Mouse (Mus musculus): Measurements from ENCODE around the gene Ifit1bl1. TPM values are rescaled to one million over a fixed set of nuclear protein-coding genes. Genes with fewer than 3 reads are reported as not detected.
"Not testable (repeated sequence)": the region's sequence is repeated elsewhere in the genome, so short reads cannot be mapped to it uniquely, and the experiment has no call there.

Ifit1bl1 gene
- polyA plus RNA-seq, 1 experiment from 2014 or later, result 0.37 TPM

DNA sequence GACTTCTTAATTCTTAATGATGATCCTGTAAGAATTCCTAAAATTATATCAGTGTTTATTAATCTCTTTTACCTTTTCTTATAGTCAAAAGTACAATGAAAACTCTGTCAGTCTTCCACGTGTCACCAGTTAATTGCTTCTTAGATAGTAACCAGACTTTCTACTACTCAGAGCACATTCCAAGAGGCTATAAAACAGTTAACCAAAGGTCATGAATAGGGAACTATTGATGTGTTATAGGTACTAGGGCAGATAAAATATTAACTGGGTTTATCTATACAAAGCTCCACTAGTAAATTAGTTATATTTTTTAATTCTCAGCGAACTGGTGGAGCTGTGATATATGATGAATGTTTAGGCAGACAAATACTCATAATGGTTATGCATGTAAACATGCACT is 25.7 kb upstream of the Ifit1bl1 start:
- 62% methylated on average over 2 of the region's 2 CpGs for WGBS
- H3K9ac ChIP-seq (ENCODE audit: low read length), result no peak overlapping the region
- no peak overlapping the region for H3K27ac ChIP-seq (ENCODE audit: low read length)
- no peaks in the 10 kb centered on the region for H3K36me3 ChIP-seq (ENCODE audit: control insufficient read depth, insufficient read depth, low read length)
- no peaks in the 10 kb centered on the region for H3K9me3 ChIP-seq (replicated peaks; ENCODE audit: control insufficient read depth, low read length)
- H3K4me3 ChIP-seq (replicated peaks; ENCODE audit: low read length), result no peak overlapping the region
- no peak overlapping the region for H3K4me2 ChIP-seq (ENCODE audit: low read depth, low read length)
- H3K27me3 ChIP-seq (ENCODE audit: control insufficient read depth, insufficient read depth, low read length), result no peaks in the 10 kb centered on the region
- no peak for ATAC-seq (ENCODE audit: insufficient read depth, low FRiP score)
- no peaks in the 10 kb centered on the region for H3K4me1 ChIP-seq (ENCODE audit: control insufficient read depth, insufficient read depth, low read length)

DNA sequence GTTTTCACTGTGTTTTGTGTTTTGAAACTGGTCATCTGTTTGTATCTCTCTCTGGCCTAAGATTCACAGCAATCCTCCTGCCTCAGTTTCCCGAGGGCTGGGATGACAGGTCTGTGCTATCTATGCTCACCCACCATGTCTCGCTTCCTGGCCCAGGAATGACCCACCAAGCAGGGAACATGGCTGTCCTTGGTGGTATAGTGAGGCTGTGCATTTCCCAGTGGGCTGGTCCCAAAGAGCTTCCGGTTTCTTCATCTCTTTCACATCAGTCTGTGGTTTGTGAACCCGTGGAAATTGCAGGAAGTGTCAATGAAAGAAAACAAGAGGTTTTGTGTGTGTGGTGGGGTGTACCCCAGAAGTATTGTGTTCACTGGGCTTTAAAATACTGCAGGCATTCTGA is 22.9 kb upstream of the Ifit1bl1 start:
- Histone ChIP-seq H3K4me1 (ENCODE audit: control insufficient read depth, insufficient read depth, low read length) (no peaks in the 10 kb centered on the region), H3K27ac (ENCODE audit: low read length) (no peak overlapping the region), H3K4me3 (replicated peaks; ENCODE audit: low read length) (no peak overlapping the region), H3K27me3 (ENCODE audit: control insufficient read depth, insufficient read depth, low read length) (no peaks in the 10 kb centered on the region), H3K36me3 (ENCODE audit: control insufficient read depth, insufficient read depth, low read length) (no peaks in the 10 kb centered on the region), H3K9ac (ENCODE audit: low read length) (no peak overlapping the region), H3K9me3 (replicated peaks; ENCODE audit: control insufficient read depth, low read length) (no peaks in the 10 kb centered on the region), H3K4me2 (ENCODE audit: low read depth, low read length) (no peak overlapping the region)
- WGBS, result 79% methylated on average over 4 of the region's 4 CpGs
- no peak for ATAC-seq (ENCODE audit: insufficient read depth, low FRiP score)

DNA sequence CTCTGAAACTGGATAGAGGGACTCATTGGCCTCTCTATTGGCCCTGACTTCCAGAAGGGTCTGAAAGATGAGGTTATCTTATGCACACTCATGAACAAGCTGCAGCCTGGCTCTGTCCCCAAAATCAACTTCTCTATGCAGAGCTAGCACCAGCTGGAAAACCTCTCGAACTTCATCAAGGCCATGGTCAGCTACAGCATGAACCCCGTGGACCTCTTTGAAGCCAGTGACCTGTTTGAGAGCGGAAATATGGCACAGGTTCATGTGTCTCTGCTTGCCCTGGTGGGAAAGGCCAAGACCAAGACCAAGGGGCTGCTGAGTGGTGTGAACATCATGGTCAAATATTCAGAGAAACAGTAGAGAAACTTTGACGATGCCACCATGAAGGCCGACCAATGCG is 22.0 kb upstream of the Ifit1bl1 start:
- no peak for ATAC-seq (ENCODE audit: insufficient read depth, low FRiP score)
- H3K4me1 ChIP-seq (ENCODE audit: control insufficient read depth, insufficient read depth, low read length), result no peaks in the 10 kb centered on the region
- no peaks in the 10 kb centered on the region for H3K9me3 ChIP-seq (replicated peaks; ENCODE audit: control insufficient read depth, low read length)
- H3K9ac ChIP-seq (ENCODE audit: low read length), result no peak overlapping the region
- H3K4me3 ChIP-seq (replicated peaks; ENCODE audit: low read length), result no peak overlapping the region
- H3K27me3 ChIP-seq (ENCODE audit: control insufficient read depth, insufficient read depth, low read length), result no peaks in the 10 kb centered on the region
- 91% methylated on average over 6 of the region's 6 CpGs for WGBS
- H3K27ac ChIP-seq (ENCODE audit: low read length), result no peak overlapping the region
- H3K36me3 ChIP-seq (ENCODE audit: control insufficient read depth, insufficient read depth, low read length), result no peaks in the 10 kb centered on the region
- H3K4me2 ChIP-seq (ENCODE audit: low read depth, low read length), result no peak overlapping the region

DNA sequence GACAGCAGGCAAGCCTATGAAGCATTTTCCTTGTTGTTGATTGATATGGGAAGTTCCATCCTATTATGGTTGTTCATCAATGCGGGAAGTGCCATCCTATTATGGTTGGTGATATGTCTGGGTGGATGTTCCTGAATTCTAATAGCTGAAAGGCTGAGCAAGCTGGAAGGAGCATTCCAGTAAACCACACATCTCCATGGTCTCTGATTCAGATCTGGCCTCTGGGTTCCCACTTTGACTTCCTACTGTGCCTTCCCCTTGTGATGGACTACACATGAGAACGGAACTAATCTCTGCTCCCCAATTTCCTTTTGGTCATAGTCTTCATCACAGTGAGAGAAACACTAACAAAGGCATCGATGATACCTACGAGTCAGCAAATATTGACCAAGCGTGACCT is 19.1 kb upstream of the Ifit1bl1 start:
- H3K27ac ChIP-seq (ENCODE audit: low read length), result no peak overlapping the region
- no peaks in the 10 kb centered on the region for H3K36me3 ChIP-seq (ENCODE audit: control insufficient read depth, insufficient read depth, low read length)
- no peaks in the 10 kb centered on the region for H3K27me3 ChIP-seq (ENCODE audit: control insufficient read depth, insufficient read depth, low read length)
- H3K4me2 ChIP-seq (ENCODE audit: low read depth, low read length), result no peak overlapping the region
- H3K9me3 ChIP-seq (replicated peaks; ENCODE audit: control insufficient read depth, low read length), result no peaks in the 10 kb centered on the region
- H3K9ac ChIP-seq (ENCODE audit: low read length), result no peak overlapping the region
- no peaks in the 10 kb centered on the region for H3K4me1 ChIP-seq (ENCODE audit: control insufficient read depth, insufficient read depth, low read length)
- WGBS, result 71% methylated on average over 5 of the region's 5 CpGs
- ATAC-seq (ENCODE audit: insufficient read depth, low FRiP score), result no peak
- H3K4me3 ChIP-seq (replicated peaks; ENCODE audit: low read length), result no peak overlapping the region

DNA sequence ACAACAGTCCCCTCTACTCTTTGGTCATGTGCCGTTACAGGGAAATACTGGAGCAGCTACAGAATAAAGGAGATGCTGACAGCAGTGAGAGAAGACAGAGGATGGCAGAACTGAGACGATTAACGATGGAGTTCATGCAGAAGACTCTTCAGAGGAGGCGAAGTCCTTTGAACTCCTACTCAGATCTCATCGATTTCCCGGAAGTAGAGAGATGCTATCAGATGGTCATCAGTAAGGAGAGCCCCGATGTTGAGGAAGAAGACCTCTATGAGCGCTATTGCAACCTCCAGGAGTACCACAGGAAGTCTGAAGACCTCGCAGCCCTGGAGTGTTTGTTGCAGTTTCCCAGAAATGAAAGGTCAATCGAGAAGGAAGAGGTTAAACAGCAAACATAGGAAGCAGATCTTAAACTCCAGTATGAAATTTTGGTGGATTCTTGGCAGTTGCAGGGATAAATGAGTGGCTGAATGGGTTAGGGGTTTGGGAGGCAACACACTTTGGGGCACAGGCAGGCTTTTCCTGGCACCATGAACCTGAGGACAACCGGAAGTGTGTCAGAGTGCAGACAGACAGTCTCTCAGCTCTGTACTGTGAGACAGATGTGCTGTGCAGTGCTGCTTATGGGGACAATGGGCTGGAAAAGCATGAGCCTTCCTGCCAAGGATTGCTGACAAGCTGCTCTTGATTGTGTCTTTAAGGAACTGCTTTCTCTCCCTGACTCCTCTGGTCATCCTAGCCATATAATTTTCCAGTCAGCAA is 10.7 kb upstream of the Ifit1bl1 start:
- H3K27ac ChIP-seq (ENCODE audit: low read length); H3K36me3 ChIP-seq (ENCODE audit: control insufficient read depth, insufficient read depth, low read length); ATAC-seq (ENCODE audit: insufficient read depth, low FRiP score); H3K9ac ChIP-seq (ENCODE audit: low read length); H3K4me3 ChIP-seq (replicated peaks; ENCODE audit: low read length); H3K4me2 ChIP-seq (ENCODE audit: low read depth, low read length); H3K27me3 ChIP-seq (ENCODE audit: control insufficient read depth, insufficient read depth, low read length); H3K4me1 ChIP-seq (ENCODE audit: control insufficient read depth, insufficient read depth, low read length); H3K9me3 ChIP-seq (replicated peaks; ENCODE audit: control insufficient read depth, low read length): not testable (repeated sequence)
- 82% methylated on average over 5 of the region's 11 CpGs for WGBS

DNA sequence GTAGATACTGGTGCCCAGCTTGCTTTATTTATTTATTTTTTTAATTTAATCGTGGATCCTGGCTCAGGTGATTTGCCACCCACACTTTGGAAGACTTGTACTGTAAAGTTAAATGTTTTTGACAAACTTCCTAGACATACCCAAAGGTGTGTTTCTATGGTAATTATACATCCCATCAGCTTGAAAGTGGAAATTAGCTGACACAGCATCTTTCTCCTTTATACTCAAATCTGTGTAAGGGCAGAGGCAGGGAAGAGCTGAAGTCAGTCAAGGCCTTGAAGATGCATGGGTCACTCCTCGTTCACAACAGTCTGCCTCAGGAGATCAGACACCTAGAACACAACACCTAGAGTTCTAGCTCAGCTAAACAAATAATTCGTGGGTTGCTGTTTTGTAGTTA is 8.4 kb upstream of the Ifit1bl1 start:
- H3K27me3 ChIP-seq (ENCODE audit: control insufficient read depth, insufficient read depth, low read length); H3K4me2 ChIP-seq (ENCODE audit: low read depth, low read length); H3K27ac ChIP-seq (ENCODE audit: low read length); H3K4me1 ChIP-seq (ENCODE audit: control insufficient read depth, insufficient read depth, low read length); H3K9me3 ChIP-seq (replicated peaks; ENCODE audit: control insufficient read depth, low read length); ATAC-seq (ENCODE audit: insufficient read depth, low FRiP score); H3K9ac ChIP-seq (ENCODE audit: low read length); H3K4me3 ChIP-seq (replicated peaks; ENCODE audit: low read length); H3K36me3 ChIP-seq (ENCODE audit: control insufficient read depth, insufficient read depth, low read length): not testable (repeated sequence)
- WGBS, result 75% methylated on average over 3 of the region's 3 CpGs

DNA sequence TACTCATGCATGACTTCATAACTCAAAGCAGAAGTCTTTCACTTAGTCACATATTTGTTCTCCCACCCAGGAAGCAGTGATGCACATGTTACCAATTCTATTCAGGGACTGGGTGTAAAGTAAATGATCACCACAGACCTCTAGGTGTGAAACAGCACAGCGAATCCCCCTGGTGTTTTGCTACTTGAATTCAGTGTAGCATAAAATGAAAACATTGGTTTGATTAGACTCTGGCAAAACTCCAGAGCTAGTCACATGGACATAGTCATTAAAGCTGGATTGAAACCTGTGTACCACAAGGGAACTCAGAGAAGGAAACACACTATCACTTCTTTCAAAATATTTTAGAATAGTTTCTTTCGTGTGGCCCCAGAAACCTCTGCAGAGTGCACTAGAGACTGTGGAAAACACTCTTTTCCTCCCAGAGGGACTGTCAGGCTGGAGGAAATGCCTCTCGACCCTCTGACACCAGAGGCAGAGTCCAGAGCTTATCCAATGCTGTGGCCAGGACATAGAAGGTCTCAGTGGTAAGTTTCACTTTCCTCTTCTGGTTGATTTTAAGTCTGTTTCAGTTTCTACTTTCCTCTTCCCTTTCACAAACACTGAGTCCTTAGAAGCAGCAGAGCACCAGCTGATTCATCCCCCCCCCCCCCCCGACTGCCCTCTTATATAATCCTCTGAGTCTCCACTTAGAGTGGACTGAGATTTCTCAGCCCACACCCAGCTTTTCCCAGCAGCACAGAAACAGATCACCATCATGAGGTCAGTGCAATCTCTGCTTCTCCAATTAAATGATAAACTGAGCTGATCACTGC is 5.7 kb upstream of the Ifit1bl1 start, which contains the start of gene Ifit3b:
Ifit3b (plus strand) TSS at position 734 of the 815 bp plus-strand sequence.
- ATAC-seq (ENCODE audit: insufficient read depth, low FRiP score), result peak; percentile 75
- H3K36me3 ChIP-seq (ENCODE audit: control insufficient read depth, insufficient read depth, low read length); H3K9me3 ChIP-seq (replicated peaks; ENCODE audit: control insufficient read depth, low read length); H3K4me3 ChIP-seq (replicated peaks; ENCODE audit: low read length); H3K27ac ChIP-seq (ENCODE audit: low read length); H3K4me1 ChIP-seq (ENCODE audit: control insufficient read depth, insufficient read depth, low read length); H3K4me2 ChIP-seq (ENCODE audit: low read depth, low read length); H3K9ac ChIP-seq (ENCODE audit: low read length); H3K27me3 ChIP-seq (ENCODE audit: control insufficient read depth, insufficient read depth, low read length): not testable (repeated sequence)
- 31% methylated on average over 4 of the region's 4 CpGs for WGBS

DNA sequence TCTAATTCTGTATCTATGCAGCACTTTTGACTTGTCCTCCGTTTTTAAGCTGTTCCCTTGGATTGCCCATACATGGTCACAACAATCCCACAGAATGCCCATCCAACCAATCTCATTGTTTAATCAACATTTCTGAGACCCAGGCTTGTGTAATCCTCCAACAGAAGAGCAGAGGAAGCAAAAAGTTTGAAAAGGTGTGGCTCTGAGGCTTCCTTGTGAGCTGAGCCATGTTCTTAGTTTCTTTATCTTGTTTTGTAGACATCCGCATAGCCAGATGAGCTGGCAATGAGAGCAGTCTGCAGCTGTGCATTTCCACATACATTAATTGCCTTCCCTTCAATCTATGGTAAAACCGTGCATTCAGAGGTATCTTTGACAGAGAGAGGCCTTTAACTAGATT is 3.7 kb upstream of the Ifit1bl1 start:
- no peak overlapping the region for H3K9ac ChIP-seq (ENCODE audit: low read length)
- no peaks in the 10 kb centered on the region for H3K36me3 ChIP-seq (ENCODE audit: control insufficient read depth, insufficient read depth, low read length)
- H3K4me1 ChIP-seq (ENCODE audit: control insufficient read depth, insufficient read depth, low read length), result no peaks in the 10 kb centered on the region
- no peak overlapping the region for H3K4me3 ChIP-seq (replicated peaks; ENCODE audit: low read length)
- WGBS, result 82% methylated on average over 3 of the region's 3 CpGs
- ATAC-seq (ENCODE audit: insufficient read depth, low FRiP score), result no peak
- H3K4me2 ChIP-seq (ENCODE audit: low read depth, low read length), result no peak overlapping the region
- no peaks in the 10 kb centered on the region for H3K9me3 ChIP-seq (replicated peaks; ENCODE audit: control insufficient read depth, low read length)
- H3K27me3 ChIP-seq (ENCODE audit: control insufficient read depth, insufficient read depth, low read length), result no peaks in the 10 kb centered on the region
- H3K27ac ChIP-seq (ENCODE audit: low read length), result no peak overlapping the region

DNA sequence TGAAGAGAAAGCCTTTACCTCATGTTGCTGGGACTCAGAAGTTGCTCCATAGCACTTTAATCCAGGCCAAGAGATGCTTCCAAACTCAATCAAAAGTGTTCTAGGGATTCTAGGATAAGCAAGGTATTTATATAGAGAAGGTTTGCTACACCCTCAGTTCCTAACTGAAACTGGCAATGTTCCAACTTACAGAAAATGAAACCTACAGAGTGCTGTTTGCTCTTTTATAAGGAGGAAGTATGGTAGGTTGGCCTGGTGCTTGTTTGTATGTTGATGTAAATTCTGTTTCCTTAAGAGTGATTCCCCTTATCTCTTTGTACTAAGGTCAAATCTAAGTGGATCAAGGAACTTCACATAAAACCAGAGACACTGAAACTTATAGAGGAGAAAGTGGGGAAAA is 2.5 kb downstream of the Ifit1bl1 start:
- 0 out of 2 replicates have a peak, but pooled peaks have one; percentile 51 for ATAC-seq (ENCODE audit: insufficient read depth, low FRiP score)
- H3K4me2 ChIP-seq (ENCODE audit: low read depth, low read length); H3K9ac ChIP-seq (ENCODE audit: low read length); H3K4me1 ChIP-seq (ENCODE audit: control insufficient read depth, insufficient read depth, low read length); H3K9me3 ChIP-seq (replicated peaks; ENCODE audit: control insufficient read depth, low read length); H3K36me3 ChIP-seq (ENCODE audit: control insufficient read depth, insufficient read depth, low read length); H3K4me3 ChIP-seq (replicated peaks; ENCODE audit: low read length); H3K27me3 ChIP-seq (ENCODE audit: control insufficient read depth, insufficient read depth, low read length); H3K27ac ChIP-seq (ENCODE audit: low read length): not testable (repeated sequence)
